Comparison of ENCODE assay signal across 9 mouse cellular contexts in the genomic region with DNA sequence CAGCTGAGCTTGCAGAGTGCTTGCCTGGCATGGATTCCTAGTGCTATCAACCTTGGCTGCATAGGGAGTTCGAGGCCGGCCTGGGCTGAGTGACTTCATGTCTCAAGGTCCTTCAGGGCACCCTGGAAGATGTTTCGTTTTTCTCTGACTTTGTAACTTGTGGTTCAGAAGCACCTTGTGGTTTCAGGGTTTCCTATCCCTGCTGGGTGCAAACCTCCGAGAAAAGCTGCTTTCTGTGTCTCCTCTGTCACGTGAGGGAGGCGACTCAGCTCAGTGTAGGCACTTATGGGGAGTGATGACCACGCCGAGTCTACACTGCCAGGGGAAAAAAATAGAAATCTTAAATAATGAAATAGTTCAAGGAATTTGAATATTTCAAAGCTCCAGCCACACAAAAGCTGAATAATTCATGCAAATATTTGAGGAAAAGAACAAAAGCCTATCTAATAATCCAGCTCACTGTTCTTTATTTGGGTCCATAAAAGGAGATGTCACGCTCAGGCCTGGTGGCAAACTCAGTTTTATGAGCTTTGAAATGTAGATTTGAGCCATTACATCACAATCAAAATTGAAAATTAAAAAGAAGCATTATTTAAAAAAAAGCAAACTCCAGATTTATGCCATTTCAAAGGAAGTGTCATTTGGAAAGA. TPM values are rescaled to one million over a fixed set of nuclear protein-coding genes. Genes with fewer than 3 reads are reported as not detected.
A peak's percentile ranks its signal among the peaks of the same experiment; 100 is the strongest.
DNase-seq lines count a peak whose midpoint lies in the region; ATAC-seq and TF ChIP-seq lines count a peak whose summit lies in the region.
"Had no signal": no experiment of that assay in that cellular context is flagged by ENCODE, and none has a peak within 500 bp of the region (broad histone marks: within the 10 kb centered on the region; RNA-seq: fewer than 3 reads in every experiment).

No protein-coding gene starts in this region.

- no peak overlapping the region for H3K27ac ChIP-seq in midbrain, embryonic 16.5 days (ENCODE audit: low read length)
- H3K27ac ChIP-seq in kidney, adult 2 months (ENCODE audit: insufficient read depth, low read depth, low read length), result no peak overlapping the region
- H3K27ac ChIP-seq: hindbrain, embryonic 15.5 days had no signal

- H3K4me2 ChIP-seq in midbrain, embryonic 16.5 days (ENCODE audit: low read length), result no peak overlapping the region
- H3K4me2 ChIP-seq: hindbrain, embryonic 15.5 days had no signal

- TF ChIP-seq POLR2A in kidney, adult 2 months (IDR thresholded peaks at IDR 0.05; ENCODE audit: low read depth, low read length), result no peak

- H3K36me3 ChIP-seq in midbrain, embryonic 16.5 days (ENCODE audit: control insufficient read depth, insufficient read depth, low read length), result no peaks in the 10 kb centered on the region
- no peaks in the 10 kb centered on the region for H3K36me3 ChIP-seq in kidney, adult 2 months (ENCODE audit: control insufficient read depth, insufficient read depth, low read length)
- H3K36me3 ChIP-seq: hindbrain, embryonic 15.5 days had no signal

- peak; percentile 51; the same call in 1 of the 2 replicates for ATAC-seq in midbrain, embryonic 16.5 days

- H3K9ac ChIP-seq in midbrain, embryonic 16.5 days (ENCODE audit: low read depth, low read length), result no peak overlapping the region
- H3K9ac ChIP-seq: hindbrain, embryonic 15.5 days had no signal

- peak; percentile 69 for DNase-seq in heart, adult 11 months
- no peak for DNase-seq in heart, adult 18-20 months
- DNase-seq in 3T3-L1 (ENCODE audit: low read depth, low spot score), result peak; percentile 74
- DNase-seq in Muller cell, postnatal 12 days (ENCODE audit: inconsistent ontology term), result peak; percentile 65
- DNase-seq in kidney, adult 2 months, result no peak
- no peak for DNase-seq in left cerebral cortex, adult 18-20 months (ENCODE audit: low spot score in 2 of 2)
- no peak for DNase-seq in urinary bladder, postnatal 36 days (ENCODE audit: low spot score in 2 of 2)

- no peaks in the 10 kb centered on the region for H3K27me3 ChIP-seq in midbrain, embryonic 16.5 days (ENCODE audit: control insufficient read depth, insufficient read depth, low read depth, low read length)
- no peaks in the 10 kb centered on the region for H3K27me3 ChIP-seq in kidney, adult 2 months (replicated peaks; ENCODE audit: control insufficient read depth, insufficient read depth, low read length)
- H3K27me3 ChIP-seq: hindbrain, embryonic 15.5 days had no signal

- H3K9me3 ChIP-seq in midbrain, embryonic 16.5 days (replicated peaks; ENCODE audit: control insufficient read depth, low read length, poor library complexity, severe bottlenecking), result no peaks in the 10 kb centered on the region
- H3K9me3 ChIP-seq: hindbrain, embryonic 15.5 days had no signal

- TF ChIP-seq CTCF in kidney, adult 2 months (conservative IDR thresholded peaks at IDR 0.05; ENCODE audit: insufficient read depth, insufficient read length, low read depth, low read length), result no peak

- WGBS in midbrain, embryonic 16.5 days, result 53% methylated on average over 9 of the region's 9 CpGs
- WGBS in kidney, adult 2 months, result 80% methylated on average over 9 of the region's 9 CpGs

- no peak overlapping the region for H3K4me3 ChIP-seq in midbrain, embryonic 16.5 days (ENCODE audit: low read depth, low read length)
- no peak overlapping the region for H3K4me3 ChIP-seq in kidney, adult 2 months (ENCODE audit: insufficient read depth, low read depth, low read length)
- H3K4me3 ChIP-seq: hindbrain, embryonic 15.5 days had no signal

- peaks cover 10% of the 10 kb centered on the region for H3K4me1 ChIP-seq in midbrain, embryonic 16.5 days (ENCODE audit: control insufficient read depth, insufficient read depth, low read length)
- H3K4me1 ChIP-seq in kidney, adult 2 months (ENCODE audit: control insufficient read depth, insufficient read depth, low read length), result no peaks in the 10 kb centered on the region
- H3K4me1 ChIP-seq: hindbrain, embryonic 15.5 days had no signal

RNA-seq across cellular contexts. Expression of gene Map4k3, which starts 34.2 kb away (rescaled TPM):
- 10 to 100 TPM; 22.1 to 24.5 TPM for total RNA-seq in heart, adult 18-20 months (2021)
- 21.2 and 26.3 TPM in 2 replicates for polyA plus RNA-seq in midbrain, embryonic 16.5 days (2015; fragmentation: Nextera tagmentation; extraction: Ambion mirVana)
- 16.4 and 19.4 TPM in 2 replicates for polyA plus RNA-seq in kidney, adult 2 months (2012; rRNA removed)
- total RNA-seq in left cerebral cortex, adult 18-20 months (2021), result 10 to 100 TPM; 69.3 to 74.4 TPM

Comparison
In these comparisons a context has a peak if more than half of its experiments do, and no peak if none do; other contexts are left out.
1. DNase-seq: peak in heart, adult 11 months (single experiment), 3T3-L1 (single experiment) and Muller cell, postnatal 12 days (single experiment); none in heart, adult 18-20 months (0 of 2), kidney, adult 2 months (single experiment), left cerebral cortex, adult 18-20 months (0 of 2) and urinary bladder, postnatal 36 days (0 of 2).